ENCODE assay signal across 23 mouse cellular contexts in genomic region chr14:34330657-34331158, GRCm38 (mm10). TPM values are rescaled to one million over a fixed set of nuclear protein-coding genes. Genes with fewer than 3 reads are reported as not detected.
DNase-seq lines count a peak whose midpoint lies in the region; ATAC-seq and TF ChIP-seq lines count a peak whose summit lies in the region.
"Had no signal": no experiment of that assay in that cellular context is flagged by ENCODE, and none has a peak within 500 bp of the region (broad histone marks: within the 10 kb centered on the region; RNA-seq: fewer than 3 reads in every experiment).

No protein-coding gene starts in this region.

- WGBS in hindbrain, embryonic 15.5 days = 76% methylated on average over 9 of the region's 9 CpGs
- 91% methylated on average over 9 of the region's 9 CpGs for WGBS in hindbrain, embryonic 11.5 days
- WGBS in neural tube, embryonic 13.5 days = 78% methylated on average over 9 of the region's 9 CpGs
- 50% methylated on average over 9 of the region's 9 CpGs for WGBS in forebrain, postnatal 0 days

- H3K4me1 ChIP-seq in hindbrain, embryonic 15.5 days (replicated peaks) = no peaks in the 10 kb centered on the region
- no peaks in the 10 kb centered on the region for H3K4me1 ChIP-seq in hindbrain, embryonic 11.5 days (replicated peaks; ENCODE audit: control insufficient read depth, insufficient read depth, low read length)
- H3K4me1 ChIP-seq in neural tube, embryonic 13.5 days (replicated peaks) = no peaks in the 10 kb centered on the region
- H3K4me1 ChIP-seq in forebrain, postnatal 0 days (ENCODE audit: insufficient read depth) = no peaks in the 10 kb centered on the region
- H3K4me1 ChIP-seq: embryonic facial prominence, embryonic 15.5 days; heart, embryonic 10.5 days; limb, embryonic 13.5 days; lung, embryonic 15.5 days had no signal

- no peak for TF ChIP-seq CTCF in forebrain, postnatal 0 days (IDR thresholded peaks at IDR 0.05; ENCODE audit: low read depth)

- no peak for DNase-seq in hindbrain, embryonic 11.5 days (ENCODE audit: low spot score)
- DNase-seq in neural tube, embryonic 10.5 days (ENCODE audit: extremely low spot score, low spot score) = no peak
- peak; percentile 55 for DNase-seq in forebrain, postnatal 0 days
- no peak for DNase-seq in kidney, postnatal 25 days
- no peak for DNase-seq in gastrocnemius, postnatal 25 days
- DNase-seq: adrenal gland, adult 8-10 months; cerebellum, adult 11-12 months; cerebellum, postnatal 25 days; kidney, adult 18-20 months; kidney, postnatal 10 days; liver, embryonic 13.5 days; lung, postnatal 4 days; right cerebral cortex, adult 18-20 months; thymus, postnatal 25 days had no signal

- no peak overlapping the region for H3K9ac ChIP-seq in hindbrain, embryonic 15.5 days
- no peak overlapping the region for H3K9ac ChIP-seq in hindbrain, embryonic 11.5 days (ENCODE audit: low read depth, low read length)
- H3K9ac ChIP-seq in neural tube, embryonic 13.5 days = no peak overlapping the region
- H3K9ac ChIP-seq in forebrain, postnatal 0 days = no peak overlapping the region
- H3K9ac ChIP-seq: embryonic facial prominence, embryonic 15.5 days; limb, embryonic 13.5 days; liver, embryonic 13.5 days; lung, embryonic 15.5 days had no signal

- H3K4me2 ChIP-seq in hindbrain, embryonic 15.5 days = no peak overlapping the region
- no peak overlapping the region for H3K4me2 ChIP-seq in hindbrain, embryonic 11.5 days (replicated peaks; ENCODE audit: low read depth, low read length)
- no peak overlapping the region for H3K4me2 ChIP-seq in neural tube, embryonic 13.5 days
- H3K4me2 ChIP-seq in forebrain, postnatal 0 days (ENCODE audit: low read depth) = no peak overlapping the region
- H3K4me2 ChIP-seq: embryonic facial prominence, embryonic 15.5 days; limb, embryonic 13.5 days; liver, embryonic 13.5 days; lung, embryonic 15.5 days had no signal

- H3K4me3 ChIP-seq in hindbrain, embryonic 15.5 days = no peak overlapping the region
- no peak overlapping the region for H3K4me3 ChIP-seq in hindbrain, embryonic 11.5 days (ENCODE audit: low read depth, low read length)
- no peak overlapping the region for H3K4me3 ChIP-seq in neural tube, embryonic 13.5 days
- H3K4me3 ChIP-seq in forebrain, postnatal 0 days (ENCODE audit: low read depth, low read length) = no peak overlapping the region
- H3K4me3 ChIP-seq: embryonic facial prominence, embryonic 15.5 days; heart, embryonic 10.5 days; limb, embryonic 13.5 days; liver, embryonic 13.5 days; lung, embryonic 15.5 days had no signal

- peak overlapping the region; percentile 66 for H3K27ac ChIP-seq in hindbrain, embryonic 15.5 days (replicated peaks)
- H3K27ac ChIP-seq in hindbrain, embryonic 11.5 days (ENCODE audit: low read depth, low read length) = no peak overlapping the region
- H3K27ac ChIP-seq in neural tube, embryonic 13.5 days (replicated peaks) = 0 out of 2 replicates have a peak overlapping the region, but pooled peaks have one; percentile 38
- H3K27ac ChIP-seq in forebrain, postnatal 0 days (ENCODE audit: low read depth, low read length) = peak overlapping the region; percentile 15; the same call in 1 of the 2 replicates
- H3K27ac ChIP-seq: embryonic facial prominence, embryonic 15.5 days; heart, embryonic 10.5 days; limb, embryonic 13.5 days; liver, embryonic 13.5 days; lung, embryonic 15.5 days had no signal

- no peaks in the 10 kb centered on the region for H3K27me3 ChIP-seq in hindbrain, embryonic 15.5 days
- H3K27me3 ChIP-seq in hindbrain, embryonic 11.5 days (ENCODE audit: control insufficient read depth, insufficient read depth, low read length) = no peaks in the 10 kb centered on the region
- H3K27me3 ChIP-seq in neural tube, embryonic 13.5 days = no peaks in the 10 kb centered on the region
- no peaks in the 10 kb centered on the region for H3K27me3 ChIP-seq in forebrain, postnatal 0 days (ENCODE audit: insufficient read depth, low read length)
- H3K27me3 ChIP-seq: embryonic facial prominence, embryonic 15.5 days; limb, embryonic 13.5 days; liver, embryonic 13.5 days; lung, embryonic 15.5 days; Patski had no signal

- peaks cover 55% of the 10 kb centered on the region for H3K36me3 ChIP-seq in hindbrain, embryonic 15.5 days
- 0 out of 2 replicates have a peak, but pooled peaks cover 12% of the 10 kb centered on the region for H3K36me3 ChIP-seq in hindbrain, embryonic 11.5 days (ENCODE audit: control insufficient read depth, insufficient read depth, low read length)
- H3K36me3 ChIP-seq in neural tube, embryonic 13.5 days = peaks cover 84% of the 10 kb centered on the region
- peaks cover 60% of the 10 kb centered on the region for H3K36me3 ChIP-seq in forebrain, postnatal 0 days (ENCODE audit: insufficient read depth)

- peak; percentile 90 for ATAC-seq in hindbrain, embryonic 15.5 days (ENCODE audit: low FRiP score, low read depth)
- no peak for ATAC-seq in hindbrain, embryonic 11.5 days (ENCODE audit: low FRiP score)
- ATAC-seq in neural tube, embryonic 13.5 days (ENCODE audit: low read depth) = peak; percentile 84
- ATAC-seq in forebrain, postnatal 0 days = peak; percentile 55
- ATAC-seq: Patski had no signal

- no peaks in the 10 kb centered on the region for H3K9me3 ChIP-seq in hindbrain, embryonic 15.5 days
- no peaks in the 10 kb centered on the region for H3K9me3 ChIP-seq in hindbrain, embryonic 11.5 days (ENCODE audit: control insufficient read depth, low read length)
- no peaks in the 10 kb centered on the region for H3K9me3 ChIP-seq in neural tube, embryonic 13.5 days
- no peaks in the 10 kb centered on the region for H3K9me3 ChIP-seq in forebrain, postnatal 0 days (ENCODE audit: low read length)
- H3K9me3 ChIP-seq: embryonic facial prominence, embryonic 15.5 days; heart, embryonic 10.5 days; limb, embryonic 13.5 days; liver, embryonic 13.5 days; lung, embryonic 15.5 days had no signal

RNA-seq across cellular contexts. Expression of gene Glud1, which starts 20.2 kb away (rescaled TPM):
- 114 and 116 TPM in 2 replicates for polyA plus RNA-seq in hindbrain, embryonic 15.5 days (2015; fragmentation: Nextera tagmentation; extraction: Ambion mirVana)
- polyA plus RNA-seq in hindbrain, embryonic 11.5 days (2014; fragmentation: Nextera tagmentation; extraction: Ambion mirVana) = 86.0 and 95.1 TPM in 2 replicates
- 109 and 111 TPM in 2 replicates for polyA plus RNA-seq in neural tube, embryonic 13.5 days (2015; fragmentation: Nextera tagmentation; extraction: Ambion mirVana)
- total RNA-seq in forebrain, postnatal 0 days (2014; rRNA removed) = 179 and 182 TPM in 2 replicates
- 96.4 and 114 TPM in 2 replicates for polyA plus RNA-seq in forebrain, postnatal 0 days (2015; fragmentation: Nextera tagmentation; extraction: Ambion mirVana)
- total RNA-seq in gastrocnemius, postnatal 25 days (2021) = 100 to 1,000 TPM; 124 to 137 TPM

RNA-seq across cellular contexts. Expression of gene Shld2, which starts 20.4 kb away (rescaled TPM):
- 5.9 and 7.1 TPM in 2 replicates for polyA plus RNA-seq in hindbrain, embryonic 15.5 days (2015; fragmentation: Nextera tagmentation; extraction: Ambion mirVana)
- polyA plus RNA-seq in hindbrain, embryonic 11.5 days (2014; fragmentation: Nextera tagmentation; extraction: Ambion mirVana) = 7.1 and 8.5 TPM in 2 replicates
- polyA plus RNA-seq in neural tube, embryonic 13.5 days (2015; fragmentation: Nextera tagmentation; extraction: Ambion mirVana) = 5.8 and 6.0 TPM in 2 replicates
- total RNA-seq in forebrain, postnatal 0 days (2014; rRNA removed) = 6.3 and 22.0 TPM in 2 replicates
- 4.9 and 7.6 TPM in 2 replicates for polyA plus RNA-seq in forebrain, postnatal 0 days (2015; fragmentation: Nextera tagmentation; extraction: Ambion mirVana)
- 1 to 10 TPM; 8.6 to 9.0 TPM for total RNA-seq in gastrocnemius, postnatal 25 days (2021)

RNA-seq across cellular contexts. Expression of gene Fam25c, which starts 24.5 kb away (rescaled TPM):
- not detected in 2 replicates for polyA plus RNA-seq in hindbrain, embryonic 15.5 days (2015; fragmentation: Nextera tagmentation; extraction: Ambion mirVana)
- polyA plus RNA-seq in hindbrain, embryonic 11.5 days (2014; fragmentation: Nextera tagmentation; extraction: Ambion mirVana) = not detected in 2 replicates
- not detected in 2 replicates for polyA plus RNA-seq in neural tube, embryonic 13.5 days (2015; fragmentation: Nextera tagmentation; extraction: Ambion mirVana)
- total RNA-seq in forebrain, postnatal 0 days (2014; rRNA removed) = not detected in 2 replicates
- polyA plus RNA-seq in forebrain, postnatal 0 days (2015; fragmentation: Nextera tagmentation; extraction: Ambion mirVana) = not detected in 2 replicates
- 1 to 10 TPM in 1 of 2 experiments, under 1 TPM in 1; 0.82 to 1.3 TPM for total RNA-seq in gastrocnemius, postnatal 25 days (2021)
- total RNA-seq: adrenal gland, adult 8-10 months; gastrocnemius, postnatal 4 days had no signal
- polyA plus RNA-seq: heart, embryonic 10.5 days; heart, postnatal 0 days; liver, embryonic 13.5 days; lung, embryonic 15.5 days; Patski had no signal

RNA-seq across cellular contexts. Expression of gene Sncg, which starts 43.9 kb away (rescaled TPM):
- 170 and 223 TPM in 2 replicates for polyA plus RNA-seq in hindbrain, embryonic 15.5 days (2015; fragmentation: Nextera tagmentation; extraction: Ambion mirVana)
- 123 and 152 TPM in 2 replicates for polyA plus RNA-seq in hindbrain, embryonic 11.5 days (2014; fragmentation: Nextera tagmentation; extraction: Ambion mirVana)
- polyA plus RNA-seq in neural tube, embryonic 13.5 days (2015; fragmentation: Nextera tagmentation; extraction: Ambion mirVana) = 641 and 796 TPM in 2 replicates
- total RNA-seq in forebrain, postnatal 0 days (2014; rRNA removed) = 1.0 and 2.1 TPM in 2 replicates
- 2.5 and 3.9 TPM in 2 replicates for polyA plus RNA-seq in forebrain, postnatal 0 days (2015; fragmentation: Nextera tagmentation; extraction: Ambion mirVana)
- 10 to 100 TPM in 1 of 2 experiments, 1 to 10 TPM in 1; 3.3 to 34.6 TPM for total RNA-seq in gastrocnemius, postnatal 25 days (2021)
- polyA plus RNA-seq: Patski had no signal

RNA-seq across cellular contexts. Expression of gene Mmrn2, which starts 44.6 kb away (rescaled TPM):
- 4.1 and 5.3 TPM in 2 replicates for polyA plus RNA-seq in hindbrain, embryonic 15.5 days (2015; fragmentation: Nextera tagmentation; extraction: Ambion mirVana)
- 4.4 and 4.7 TPM in 2 replicates for polyA plus RNA-seq in hindbrain, embryonic 11.5 days (2014; fragmentation: Nextera tagmentation; extraction: Ambion mirVana)
- 6.0 and 6.2 TPM in 2 replicates for polyA plus RNA-seq in neural tube, embryonic 13.5 days (2015; fragmentation: Nextera tagmentation; extraction: Ambion mirVana)
- 3.8 and 4.7 TPM in 2 replicates for total RNA-seq in forebrain, postnatal 0 days (2014; rRNA removed)
- polyA plus RNA-seq in forebrain, postnatal 0 days (2015; fragmentation: Nextera tagmentation; extraction: Ambion mirVana) = 2.4 and 2.7 TPM in 2 replicates
- 10 to 100 TPM in 1 of 2 experiments, 1 to 10 TPM in 1; 7.4 to 12.7 TPM for total RNA-seq in gastrocnemius, postnatal 25 days (2021)
